In the genomic region with DNA sequence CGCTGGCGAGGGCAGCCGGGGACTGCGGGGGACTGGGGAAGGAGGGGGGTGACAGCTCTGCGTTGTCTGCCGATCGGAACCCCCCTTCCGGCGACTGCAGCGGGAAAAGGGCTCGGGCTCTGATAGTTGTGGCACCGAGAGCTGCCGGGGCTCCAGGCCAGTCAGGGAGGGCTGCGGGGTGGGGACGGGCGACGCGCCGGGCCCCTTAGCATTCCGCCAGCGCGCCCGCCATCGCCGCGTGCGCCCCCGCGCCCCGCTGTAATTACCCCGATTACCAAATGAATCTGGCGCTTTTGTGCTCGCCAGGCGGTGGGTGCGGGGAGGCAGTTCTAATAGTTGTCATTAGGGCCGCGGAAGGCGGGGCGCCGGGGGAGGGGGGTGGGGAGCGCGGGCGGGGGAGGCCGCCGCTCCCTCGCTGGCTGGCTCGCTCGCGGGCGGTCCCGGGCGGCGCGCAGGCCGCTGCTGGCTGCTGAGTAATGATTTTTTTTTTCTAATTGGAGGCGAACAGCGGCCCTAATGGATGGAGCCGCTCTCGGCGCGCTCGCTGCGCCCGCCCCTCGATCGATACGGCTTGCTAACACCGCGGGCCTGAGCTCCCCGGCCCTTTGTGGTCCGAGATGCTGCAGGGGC, we compare ENCODE assay signal across 8 mouse cellular contexts.
A peak's percentile ranks its signal among the peaks of the same experiment; 100 is the strongest.
DNase-seq lines count a peak whose midpoint lies in the region; ATAC-seq lines count a peak whose summit lies in the region.

No protein-coding gene starts in this region.

- H3K27ac ChIP-seq in heart, embryonic 11.5 days (ENCODE audit: low read depth, low read length), result 0 out of 2 replicates have a peak overlapping the region, but pooled peaks have one; percentile 35
- H3K27ac ChIP-seq in kidney, embryonic 15.5 days, result peak overlapping the region; percentile 82
- H3K27ac ChIP-seq in liver, embryonic 13.5 days, result no peak overlapping the region
- peak overlapping the region; percentile 91 for H3K27ac ChIP-seq in neural tube, embryonic 13.5 days (replicated peaks)

- H3K9ac ChIP-seq in heart, embryonic 11.5 days (ENCODE audit: low read depth, low read length), result peak overlapping the region; percentile 66
- H3K9ac ChIP-seq in kidney, embryonic 15.5 days, result peak overlapping the region; percentile 50
- H3K9ac ChIP-seq in liver, embryonic 13.5 days, result peak overlapping the region; percentile 33; the same call in 1 of the 2 replicates
- H3K9ac ChIP-seq in neural tube, embryonic 13.5 days, result peak overlapping the region; percentile 69

- peak overlapping the region; percentile 41 for H3K4me3 ChIP-seq in heart, embryonic 11.5 days (ENCODE audit: low read depth, low read length)
- peak overlapping the region; percentile 49 for H3K4me3 ChIP-seq in kidney, embryonic 15.5 days (replicated peaks)
- peak overlapping the region; percentile 50 for H3K4me3 ChIP-seq in liver, embryonic 13.5 days (replicated peaks)
- peak overlapping the region; percentile 39 for H3K4me3 ChIP-seq in neural tube, embryonic 13.5 days

- H3K36me3 ChIP-seq in heart, embryonic 11.5 days (ENCODE audit: control insufficient read depth, insufficient read depth, low read length), result no peaks in the 10 kb centered on the region
- H3K36me3 ChIP-seq in kidney, embryonic 15.5 days, result no peaks in the 10 kb centered on the region
- no peaks in the 10 kb centered on the region for H3K36me3 ChIP-seq in liver, embryonic 13.5 days
- H3K36me3 ChIP-seq in neural tube, embryonic 13.5 days, result no peaks in the 10 kb centered on the region

- 0 out of 2 replicates have a peak, but pooled peaks cover 6% of the 10 kb centered on the region for H3K4me1 ChIP-seq in heart, embryonic 11.5 days (ENCODE audit: control insufficient read depth, insufficient read depth, low read length)
- peaks cover 35% of the 10 kb centered on the region for H3K4me1 ChIP-seq in kidney, embryonic 15.5 days
- peaks cover 15% of the 10 kb centered on the region; the same call in 1 of the 2 replicates for H3K4me1 ChIP-seq in liver, embryonic 13.5 days (replicated peaks)
- peaks cover 29% of the 10 kb centered on the region for H3K4me1 ChIP-seq in neural tube, embryonic 13.5 days (replicated peaks)

- peak; percentile 19 for DNase-seq in kidney, adult 11 months
- DNase-seq in kidney, adult 8-10 months, result no peak
- DNase-seq in brain, adult 2 months (ENCODE audit: low read depth, low spot score), result peak; percentile 53
- DNase-seq in liver, embryonic 13.5 days, result no peak
- DNase-seq in spleen, postnatal 14 days (ENCODE audit: low spot score in 2 of 2), result no peak

- WGBS in heart, embryonic 11.5 days (ENCODE audit: insufficient replicate concordance), result 2% methylated on average over 64 of the region's 71 CpGs
- 7% methylated on average over 44 of the region's 71 CpGs for WGBS in kidney, embryonic 15.5 days
- 5% methylated on average over 61 of the region's 71 CpGs for WGBS in liver, embryonic 13.5 days (ENCODE audit: insufficient replicate concordance)
- 4% methylated on average over 70 of the region's 71 CpGs for WGBS in neural tube, embryonic 13.5 days

- H3K27me3 ChIP-seq in heart, embryonic 11.5 days (ENCODE audit: control insufficient read depth, insufficient read depth, low read length), result peaks cover 42% of the 10 kb centered on the region
- H3K27me3 ChIP-seq in kidney, embryonic 15.5 days, result peaks cover 90% of the 10 kb centered on the region
- peaks cover 50% of the 10 kb centered on the region for H3K27me3 ChIP-seq in liver, embryonic 13.5 days
- peaks cover 73% of the 10 kb centered on the region for H3K27me3 ChIP-seq in neural tube, embryonic 13.5 days

- 0 out of 2 replicates have a peak, but pooled peaks have one; percentile 46 for ATAC-seq in heart, embryonic 11.5 days (replicated peaks; ENCODE audit: insufficient number of reproducible peaks, low FRiP score, low TSS enrichment)
- peak; percentile 26; the same call in 1 of the 2 replicates for ATAC-seq in kidney, embryonic 15.5 days (replicated peaks; ENCODE audit: low FRiP score)
- peak; percentile 45; the same call in 1 of the 2 replicates for ATAC-seq in liver, embryonic 13.5 days (ENCODE audit: low read depth)
- ATAC-seq in neural tube, embryonic 13.5 days (ENCODE audit: low read depth), result peak; percentile 68

- H3K4me2 ChIP-seq in heart, embryonic 11.5 days, result peak overlapping the region; percentile 71
- peak overlapping the region; percentile 79 for H3K4me2 ChIP-seq in kidney, embryonic 15.5 days
- H3K4me2 ChIP-seq in liver, embryonic 13.5 days, result peak overlapping the region; percentile 68
- peak overlapping the region; percentile 59 for H3K4me2 ChIP-seq in neural tube, embryonic 13.5 days

- no peaks in the 10 kb centered on the region for H3K9me3 ChIP-seq in heart, embryonic 11.5 days (replicated peaks; ENCODE audit: control insufficient read depth, low read length)
- no peaks in the 10 kb centered on the region for H3K9me3 ChIP-seq in kidney, embryonic 15.5 days (replicated peaks)
- H3K9me3 ChIP-seq in liver, embryonic 13.5 days (replicated peaks), result no peaks in the 10 kb centered on the region
- H3K9me3 ChIP-seq in neural tube, embryonic 13.5 days, result no peaks in the 10 kb centered on the region

Comparison
In these comparisons a context has a peak if more than half of its experiments do, and no peak if none do; other contexts are left out.
1. DNase-seq: peak in kidney, adult 11 months (single experiment) and brain, adult 2 months (single experiment); none in kidney, adult 8-10 months (0 of 2), liver, embryonic 13.5 days (single experiment) and spleen, postnatal 14 days (0 of 2).
2. Peak in every context shown above with its lines, with median percentiles within 50 percentile points of each other: ATAC-seq, H3K4me2 ChIP-seq, H3K4me3 ChIP-seq and H3K9ac ChIP-seq.